Mouse (Mus musculus) layer of hippocampus, adult 18-20 months (tissue): Measurements from ENCODE around the gene Xab2. TPM values are rescaled to one million over a fixed set of nuclear protein-coding genes. Genes with fewer than 3 reads are reported as not detected.
A peak's percentile ranks its signal among the peaks of the same experiment; 100 is the strongest.

Experiments
- DNase-seq, 2 experiments: peaks; one replicate each; pipeline ENCODE4 v3.0.0; 2022; ENCODE audit warnings: low spot score in 2 of 2
- long read RNA-seq: library from polyadenylated mRNA; stranded (forward); transcript quantifications from one replicate; pipeline ENCODE4 v2.0.0, GENCODE M21; 2021
- total RNA-seq, 2 experiments: library from RNA; stranded (reverse); gene quantifications; 2 replicates each; pipeline ENCODE4 v1.2.3; 2021

The Xab2 gene
- total RNA-seq: 10 to 100 TPM; 39.6 to 41.2 TPM
- long read RNA-seq, full-length matches to known transcripts: 45 of 60 reads
- long read RNA-seq, partial matches to known transcripts: 7 of 60 reads
- long read RNA-seq, other reads (novel, unspliced or antisense): 8 of 60 reads

GRCm38 (mm10) chr8:3621199-3621970 lies at the start of gene Xab2, which contains the start of gene Pet100:
Gene Xab2, minus strand, starts transcription at chr8:3621316.
Gene Pet100, plus strand, starts transcription at chr8:3621548.
- peak; percentile 98 to 100 for DNase-seq

DNA sequence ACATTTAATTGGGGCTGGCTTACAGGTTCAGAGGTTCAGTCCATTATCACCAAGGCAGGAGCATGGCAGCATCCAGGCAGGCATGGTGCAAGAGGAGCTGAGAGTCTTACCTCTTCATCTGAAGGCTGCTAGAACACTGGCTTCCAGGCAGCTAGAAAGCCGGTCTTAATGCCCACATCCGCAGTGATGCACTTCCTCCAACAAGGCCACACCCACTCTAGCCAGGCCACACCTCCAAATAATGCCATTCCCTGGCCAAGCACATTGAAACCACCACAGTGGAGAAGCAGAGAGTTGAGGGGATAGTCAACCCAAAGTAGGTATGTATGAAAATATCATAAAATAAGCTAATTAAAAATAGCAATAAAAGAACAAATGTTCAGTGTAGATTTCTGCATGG lies 49.3 kb upstream of the Xab2 start:
- DNase-seq: no peak

DNA sequence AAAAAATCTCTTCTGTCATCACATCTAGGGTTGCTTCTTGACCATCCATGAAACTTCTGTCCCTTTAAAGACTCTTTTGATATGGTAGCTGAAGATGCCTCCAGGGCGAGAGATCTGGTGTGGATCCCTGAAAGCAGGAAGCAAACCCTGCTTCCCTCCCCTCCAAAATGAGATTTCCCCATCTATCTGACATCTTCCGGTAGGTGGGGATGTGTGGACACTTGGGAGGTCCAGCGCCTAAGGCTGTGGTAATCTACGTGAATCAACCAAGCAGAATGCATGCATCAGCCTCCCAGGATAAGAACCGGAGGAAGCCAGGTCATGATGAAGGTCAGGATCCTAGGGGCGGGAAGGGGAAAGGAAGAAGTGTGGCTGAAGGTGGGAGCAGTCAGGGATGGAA lies 44.4 kb upstream of the Xab2 start, which contains the start of gene Mcemp1:
Gene Mcemp1 (plus strand): TSS at position 248 of the 400 bp plus-strand sequence.
- no peak for DNase-seq

DNA sequence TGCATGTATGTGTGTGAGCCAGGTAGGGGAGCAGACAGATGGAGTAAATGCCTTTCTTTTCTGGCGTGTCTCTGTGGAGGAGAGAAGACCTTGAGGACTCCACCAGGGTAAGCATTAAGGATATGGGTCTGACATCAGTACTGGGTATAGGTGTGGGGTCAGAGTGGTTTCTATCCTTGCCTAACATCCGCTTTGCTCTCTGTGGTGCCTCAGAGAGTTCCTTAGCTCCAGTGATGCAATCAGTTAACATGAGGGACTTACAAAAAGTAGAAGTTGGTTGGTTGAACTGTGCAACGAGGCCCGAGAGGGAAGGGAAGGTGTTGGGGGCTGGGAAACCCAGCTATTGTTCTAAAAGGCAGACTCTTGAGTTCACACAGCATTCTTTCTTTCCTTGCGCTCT lies 43.3 kb upstream of the Xab2 start:
- no peak for DNase-seq

DNA sequence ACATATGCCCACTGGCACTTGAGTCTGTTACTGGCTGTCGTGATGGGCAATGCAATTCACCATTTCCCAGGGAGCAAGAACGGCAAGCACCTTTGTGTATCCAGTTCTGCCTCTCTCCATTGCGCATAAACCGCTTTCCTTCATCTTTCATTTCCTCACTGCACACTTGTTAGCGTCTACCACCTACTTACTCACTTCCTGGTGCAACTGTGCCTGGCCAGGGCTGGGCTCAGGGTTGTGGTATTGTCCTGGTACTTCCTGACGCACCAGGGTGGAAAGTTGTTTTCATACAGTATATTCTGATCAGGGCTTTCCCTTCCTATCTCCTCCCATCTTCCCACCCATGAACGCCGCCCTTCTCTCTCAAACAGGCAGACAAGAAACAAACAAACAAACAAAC lies 39.8 kb upstream of the Xab2 start:
- no peak for DNase-seq

- DNase-seq: peak in 1 of 2 experiments; percentile 21
Measured at GRCm38 (mm10) chr8:3656725-3657381, 35.7 kb upstream of the Xab2 start.

GRCm38 (mm10) chr8:3655526-3655925 lies 34.4 kb upstream of the Xab2 start, which contains the start of gene Retn:
Gene Retn, plus strand, starts transcription at chr8:3655770.
- DNase-seq: no peak

DNA sequence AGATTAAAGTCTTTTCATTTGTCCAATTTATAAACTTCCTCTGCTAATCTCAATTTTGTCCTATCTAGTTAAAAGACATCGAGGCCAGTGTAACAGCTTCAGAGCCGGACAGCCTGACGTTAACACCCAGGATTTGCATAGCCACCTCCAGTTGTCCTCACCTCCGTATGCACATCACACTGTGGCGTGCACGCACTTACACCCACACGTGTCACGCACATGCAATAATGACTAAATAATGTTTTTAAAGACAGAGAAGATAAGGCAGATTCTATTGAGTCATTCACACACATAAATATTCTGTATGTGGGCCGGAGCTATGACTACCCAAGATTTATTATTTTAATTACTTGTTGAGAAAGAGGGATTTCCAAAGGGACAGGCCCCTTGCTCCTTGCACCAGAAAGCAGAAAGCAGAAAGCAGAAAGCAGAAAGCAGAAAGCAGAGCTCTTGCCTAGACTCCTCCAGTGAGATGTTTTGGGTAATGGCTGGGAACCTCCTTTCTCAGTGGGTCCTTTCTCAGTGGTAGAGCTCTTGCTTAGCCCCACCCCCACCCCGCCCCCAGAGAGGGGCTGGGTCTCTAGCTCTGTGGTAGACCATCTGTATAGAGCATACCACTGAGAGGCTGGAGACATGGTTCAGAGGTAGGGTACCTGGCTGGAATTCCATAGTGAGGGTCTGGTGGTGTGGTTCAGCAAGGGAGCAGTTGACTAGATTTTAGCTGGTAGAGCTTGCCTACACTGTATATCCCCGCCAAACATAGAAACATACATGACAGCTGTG lies 33.8 kb upstream of the Xab2 start:
- no peak for DNase-seq

- no peak for DNase-seq
Measured at GRCm38 (mm10) chr8:3652845-3653244, 31.7 kb upstream of the Xab2 start.

- DNase-seq: no peak
Measured at GRCm38 (mm10) chr8:3648990-3649389, 27.9 kb upstream of the Xab2 start.

- no peak for DNase-seq
Measured at GRCm38 (mm10) chr8:3648268-3648667, 27.2 kb upstream of the Xab2 start.

GRCm38 (mm10) chr8:3647561-3647960 lies 26.4 kb upstream of the Xab2 start:
- no peak for DNase-seq

GRCm38 (mm10) chr8:3646824-3647531 lies 25.9 kb upstream of the Xab2 start:
- no peak for DNase-seq

DNA sequence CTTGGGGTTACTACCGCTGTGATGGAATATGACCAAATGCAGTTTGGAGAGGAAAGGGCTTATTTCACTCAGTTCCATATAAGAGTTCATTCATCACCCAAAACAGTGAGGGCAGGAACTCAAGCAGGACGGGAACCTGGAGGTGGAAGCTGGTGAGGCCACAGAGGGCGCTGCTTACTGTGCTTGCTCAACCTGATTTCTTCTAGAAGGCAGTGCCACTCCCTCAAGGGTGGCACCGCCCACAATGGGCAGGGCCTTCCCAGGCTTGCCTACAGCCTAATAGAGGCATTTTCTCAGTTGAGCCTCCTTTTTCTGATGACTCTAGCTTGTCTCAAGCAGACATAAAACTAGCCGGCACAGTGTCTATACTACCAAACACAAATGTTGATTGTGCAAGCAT lies 24.7 kb upstream of the Xab2 start:
- peak in 1 of 2 experiments; percentile 27 for DNase-seq

DNA sequence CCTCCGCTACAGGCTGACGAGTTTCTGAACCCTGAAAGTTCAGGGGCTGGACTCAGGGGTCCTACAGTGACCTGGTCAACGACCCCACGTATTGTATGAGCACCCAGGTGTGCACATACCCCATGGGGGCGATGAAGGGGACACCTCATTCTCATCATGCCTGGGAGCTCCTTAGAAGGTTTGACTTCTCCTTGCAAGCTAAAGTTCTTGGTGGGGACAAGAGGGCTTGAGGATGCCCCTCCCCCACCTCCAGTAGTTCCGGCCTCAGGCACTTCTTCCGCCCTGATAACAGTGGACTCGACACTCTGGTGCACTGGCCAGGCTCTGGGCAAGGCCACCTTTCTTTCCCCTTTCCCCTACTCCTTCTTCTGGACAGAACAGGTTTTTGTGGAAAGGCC lies 10.4 kb upstream of the Xab2 start:
- DNase-seq: no peak

DNA sequence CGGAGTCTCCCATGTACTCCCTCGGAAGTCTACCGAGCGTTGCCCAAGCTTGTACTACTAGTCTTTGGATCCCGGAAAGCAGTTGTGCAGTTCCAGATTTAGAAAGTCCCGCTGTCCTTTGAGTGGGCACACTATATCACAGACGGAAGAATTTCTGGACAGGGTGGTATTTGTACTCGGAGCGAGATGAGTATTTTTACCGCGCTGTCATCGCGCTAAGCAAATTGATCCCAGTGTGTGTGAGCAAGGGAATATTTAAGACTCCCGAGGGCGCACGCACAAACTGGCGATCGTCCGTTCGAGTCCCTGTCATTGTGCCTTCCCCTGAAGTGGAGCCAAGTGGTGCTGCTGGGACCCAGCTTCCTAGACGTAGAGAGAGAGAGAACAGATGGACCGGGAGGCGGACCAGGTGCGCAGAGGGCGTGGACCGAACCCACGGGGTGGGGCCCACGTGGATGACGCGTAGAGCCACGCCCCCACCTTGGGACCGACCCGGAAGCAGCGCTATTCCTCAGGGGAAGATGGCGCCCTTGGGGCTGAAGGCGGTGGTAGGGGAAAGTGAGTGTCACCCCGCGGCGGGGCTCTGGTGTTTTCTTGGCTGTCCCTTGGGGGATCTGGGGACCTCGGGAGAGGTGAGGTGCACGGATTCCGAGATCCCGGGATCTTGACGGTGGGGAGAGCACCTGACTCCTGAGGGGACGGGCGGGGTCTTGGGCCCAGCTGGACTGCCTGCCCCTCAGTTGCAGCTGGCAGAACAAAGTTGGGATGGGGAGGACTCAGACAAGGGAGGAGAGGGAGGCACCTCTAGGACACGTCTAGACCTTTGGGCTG lies 9.7 kb upstream of the Xab2 start, which contains the start of gene Stxbp2:
Gene Stxbp2 (plus strand): TSS at position 309 of the 831 bp plus-strand sequence.
- peak; percentile 67 to 77 for DNase-seq

DNA sequence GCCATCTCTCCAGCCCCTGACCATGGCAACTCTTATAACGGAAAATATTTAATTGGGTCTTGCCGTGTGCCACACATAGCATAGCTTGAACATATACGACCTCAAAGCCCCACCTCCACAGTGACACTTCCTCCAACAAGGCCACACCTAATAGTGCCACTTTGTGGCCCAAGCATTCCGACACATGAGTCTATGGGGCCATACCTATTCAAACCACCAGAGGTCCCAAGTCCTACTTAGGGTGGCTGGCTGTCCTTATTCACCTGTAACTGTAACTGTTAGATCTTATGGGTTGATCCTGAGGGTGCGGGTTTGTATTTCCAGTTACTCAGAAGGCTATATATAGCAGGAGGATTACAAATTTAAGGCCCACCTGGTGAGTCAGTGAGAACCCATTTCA lies 6.9 kb upstream of the Xab2 start:
- DNase-seq: peak in 1 of 2 experiments; percentile 53

- DNase-seq: no peak
Measured at GRCm38 (mm10) chr8:3626971-3627370, 5.9 kb upstream of the Xab2 start.

DNA sequence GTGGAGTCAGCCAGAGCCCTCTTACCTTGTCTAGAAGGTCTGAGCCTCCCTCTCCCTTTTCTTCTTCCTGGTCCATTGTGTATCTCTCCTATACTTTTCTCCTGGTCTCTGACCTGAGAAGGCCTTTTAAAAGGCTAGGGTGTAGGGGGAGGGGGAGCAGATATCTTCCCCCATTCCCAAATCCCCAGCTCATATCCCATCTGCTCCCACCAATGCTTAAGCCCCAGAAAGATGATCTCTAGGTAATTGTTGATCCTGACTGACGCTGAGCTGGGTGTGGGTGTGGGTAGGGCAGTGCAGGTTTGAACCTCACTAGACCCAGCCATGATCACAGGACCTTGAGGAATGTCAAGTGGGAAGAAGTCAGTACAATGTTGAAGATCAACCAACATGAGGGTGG lies 4.3 kb upstream of the Xab2 start, which contains the start of gene Pcp2:
Gene Pcp2 (minus strand): TSS at position 101 of the 400 bp plus-strand sequence.
- no peak for DNase-seq

- DNase-seq: no peak
Measured at GRCm38 (mm10) chr8:3622119-3622518, 1.0 kb upstream of the Xab2 start.
